Mouse (Mus musculus) bone marrow macrophage, adult 2 months (primary cell): ENCODE measurements around the gene Aaed1.

Experiments used
- CTCF ChIP-seq: IDR thresholded peaks from 2 replicates; pipeline ENCODE4 v1.5.1; 2012; ENCODE audit warnings: low read depth, mild to moderate bottlenecking, low read length, moderate library complexity
- POLR2A ChIP-seq: IDR thresholded peaks from 2 replicates; pipeline ENCODE4 v1.6.1; 2012; ENCODE audit warnings: mild to moderate bottlenecking, low read depth, low read length, borderline replicate concordance

DNA sequence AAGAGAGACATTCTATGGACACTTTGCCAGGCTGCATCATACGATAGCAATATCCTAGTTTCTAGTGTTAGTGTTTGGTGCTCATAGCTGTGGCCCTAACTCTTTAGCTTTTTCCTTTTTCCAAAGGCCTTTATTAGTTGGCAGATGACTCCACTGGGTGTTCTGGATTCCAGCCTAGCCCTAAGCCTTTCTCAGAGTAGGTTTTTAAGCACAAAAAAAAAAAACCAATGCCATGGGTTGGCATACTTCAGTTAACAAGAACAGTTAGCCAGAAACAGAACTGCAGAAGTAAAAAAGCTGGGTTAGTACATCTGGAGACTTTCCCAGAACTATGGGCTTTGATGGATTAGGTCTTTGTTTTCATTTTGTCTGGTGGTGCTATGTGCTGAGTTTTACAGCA is 46.0 kb upstream of the Aaed1 start:
- TF ChIP-seq CTCF (no peak), POLR2A (no peak)
